Mouse (Mus musculus): ENCODE measurements around the gene Ncdn.

DNA sequence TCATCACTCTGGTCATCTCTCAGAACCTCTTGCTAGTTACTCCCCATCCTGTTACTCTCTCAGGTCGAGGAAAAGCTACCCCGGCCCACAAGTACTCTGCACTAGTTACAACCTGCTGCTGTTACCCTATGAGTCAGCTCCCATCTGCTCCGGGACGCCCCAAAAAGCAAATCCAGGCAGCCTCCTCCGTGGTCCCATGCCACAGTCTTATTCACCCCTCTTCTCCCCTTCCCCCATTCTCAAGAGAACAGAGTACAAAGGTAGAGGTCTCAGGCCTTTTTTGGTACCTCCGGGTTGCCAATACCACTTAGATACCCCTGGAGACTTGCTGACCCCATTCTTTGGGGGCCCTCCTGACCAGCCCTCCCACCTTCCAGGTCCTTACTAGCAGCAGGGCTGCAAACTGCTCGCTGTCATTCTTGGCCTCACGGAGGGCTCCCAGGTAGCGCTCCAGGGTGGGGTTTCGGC is 1.6 kb downstream of the Ncdn start:
- TF ChIP-seq POLR2A (IDR thresholded peaks at IDR 0.05; ENCODE audit: insufficient read depth, low read depth, low read length) (no peak), CTCF (IDR thresholded peaks at IDR 0.05; ENCODE audit: insufficient read depth, low read depth, low read length) (no peak)
